Mouse (Mus musculus) CH12.LX (cell line): ENCODE data around the gene Lbhd1.

Source experiments
- CTCF ChIP-seq, 2 experiments: IDR thresholded peaks in 1 of 2; conservative IDR thresholded peaks in 1 of 2; 2 replicates each; pipeline ENCODE4 v1.5.1; 2011 to 2012; ENCODE audit warnings: low read depth in 2 of 2, low read length in 2 of 2, improper control_type of control experiment in 1 of 2, inconsistent platforms in 1 of 2, mild to moderate bottlenecking in 1 of 2, moderate library complexity in 1 of 2
- EP300 ChIP-seq: IDR thresholded peaks from 2 replicates; pipeline ENCODE4 v1.6.1; 2011; ENCODE audit warnings: low read length, improper control_type of control experiment
- ETS1 ChIP-seq: conservative IDR thresholded peaks from 2 replicates; pipeline ENCODE4 v1.6.1; 2012; ENCODE audit warnings: low read depth, mild to moderate bottlenecking, inconsistent platforms, low read length, improper control_type of control experiment, moderate library complexity
- GABPA ChIP-seq: IDR thresholded peaks from 2 replicates; pipeline ENCODE4 v1.6.1; 2012; ENCODE audit warnings: low read depth, low read length, improper control_type of control experiment, inconsistent platforms; ENCODE audit not compliant: insufficient replicate concordance
- HCFC1 ChIP-seq: IDR thresholded peaks from 2 replicates; pipeline ENCODE4 v1.6.1; 2012; ENCODE audit warnings: low read depth, mild to moderate bottlenecking, inconsistent platforms, low read length, improper control_type of control experiment
- JUND ChIP-seq: conservative IDR thresholded peaks from 2 replicates; pipeline ENCODE4 v1.6.1; 2011; ENCODE audit warnings: low read depth, low read length, improper control_type of control experiment
- MXI1 ChIP-seq: IDR thresholded peaks from 2 replicates; pipeline ENCODE4 v1.6.1; 2011; ENCODE audit warnings: mild to moderate bottlenecking, low read depth, low read length, improper control_type of control experiment
- NELFE ChIP-seq: IDR thresholded peaks from 2 replicates; pipeline ENCODE4 v1.6.1; 2011; ENCODE audit warnings: low read depth, low read length, improper control_type of control experiment
- POLR2A ChIP-seq: IDR thresholded peaks from 2 replicates; pipeline ENCODE4 v1.6.1; 2011; ENCODE audit warnings: low read depth, mild to moderate bottlenecking, improper control_type of control experiment, low read length
- SIN3A ChIP-seq: IDR thresholded peaks from 2 replicates; pipeline ENCODE4 v1.6.1; 2012; ENCODE audit warnings: low read length, improper control_type of control experiment, inconsistent platforms
- SMC3 ChIP-seq: IDR thresholded peaks from 2 replicates; pipeline ENCODE4 v1.6.1; 2011; ENCODE audit warnings: low read depth, low read length, improper control_type of control experiment
- USF1 ChIP-seq: IDR thresholded peaks from 2 replicates; pipeline ENCODE4 v1.6.1; 2014; ENCODE audit warnings: low read depth, mild to moderate bottlenecking, inconsistent platforms, low read length, improper control_type of control experiment

DNA sequence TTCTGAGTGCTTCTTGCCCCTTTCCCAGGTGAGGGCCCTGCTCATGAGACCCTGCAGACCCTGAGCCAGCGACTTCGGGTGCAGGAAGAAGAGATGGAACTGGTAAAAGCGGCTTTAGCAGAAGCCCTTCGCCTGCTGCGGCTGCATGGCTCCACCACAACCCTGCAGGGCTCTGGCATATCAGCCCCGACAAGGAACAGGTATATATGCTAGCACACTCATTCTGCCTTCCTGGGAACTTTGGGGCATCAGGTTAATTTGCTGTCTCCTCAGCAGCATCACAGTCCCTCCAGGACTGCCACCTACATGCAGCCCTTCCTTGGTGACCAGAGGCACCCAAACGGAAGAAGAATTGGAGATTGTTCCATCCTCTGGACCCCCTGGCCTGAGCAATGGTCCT lies 47.2 kb downstream of the Lbhd1 start:
- TF ChIP-seq SIN3A: no peak
- TF ChIP-seq CTCF (conservative IDR thresholded peaks at IDR 0.05 in 1 of 2, IDR thresholded peaks at IDR 0.05 in 1 of 2; ENCODE audit: low read depth in 2 of 2, low read length in 2 of 2): no peak
- no peak for TF ChIP-seq GABPA
- TF ChIP-seq EP300: no peak
- TF ChIP-seq POLR2A: no peak
- TF ChIP-seq USF1: no peak
- no peak for TF ChIP-seq NELFE
- TF ChIP-seq HCFC1: no peak
- no peak for TF ChIP-seq JUND
- no peak for TF ChIP-seq ETS1
- no peak for TF ChIP-seq SMC3
- no peak for TF ChIP-seq MXI1
